Mouse (Mus musculus) B cell, adult (primary cell): Measurements from ENCODE around the gene Dctn5. TPM values are rescaled to one million over a fixed set of nuclear protein-coding genes. Genes with fewer than 3 reads are reported as not detected.

ENCODE experiments used
- total RNA-seq: library from RNA; stranded (reverse); gene quantifications from 4 replicates; pipeline ENCODE4 v1.2.4, GENCODE M21; 2023; ENCODE audit not compliant: inconsistent age

Dctn5 gene
- total RNA-seq: 71.1 to 87.4 TPM (median 78.2 TPM) in 4 replicates

DNA sequence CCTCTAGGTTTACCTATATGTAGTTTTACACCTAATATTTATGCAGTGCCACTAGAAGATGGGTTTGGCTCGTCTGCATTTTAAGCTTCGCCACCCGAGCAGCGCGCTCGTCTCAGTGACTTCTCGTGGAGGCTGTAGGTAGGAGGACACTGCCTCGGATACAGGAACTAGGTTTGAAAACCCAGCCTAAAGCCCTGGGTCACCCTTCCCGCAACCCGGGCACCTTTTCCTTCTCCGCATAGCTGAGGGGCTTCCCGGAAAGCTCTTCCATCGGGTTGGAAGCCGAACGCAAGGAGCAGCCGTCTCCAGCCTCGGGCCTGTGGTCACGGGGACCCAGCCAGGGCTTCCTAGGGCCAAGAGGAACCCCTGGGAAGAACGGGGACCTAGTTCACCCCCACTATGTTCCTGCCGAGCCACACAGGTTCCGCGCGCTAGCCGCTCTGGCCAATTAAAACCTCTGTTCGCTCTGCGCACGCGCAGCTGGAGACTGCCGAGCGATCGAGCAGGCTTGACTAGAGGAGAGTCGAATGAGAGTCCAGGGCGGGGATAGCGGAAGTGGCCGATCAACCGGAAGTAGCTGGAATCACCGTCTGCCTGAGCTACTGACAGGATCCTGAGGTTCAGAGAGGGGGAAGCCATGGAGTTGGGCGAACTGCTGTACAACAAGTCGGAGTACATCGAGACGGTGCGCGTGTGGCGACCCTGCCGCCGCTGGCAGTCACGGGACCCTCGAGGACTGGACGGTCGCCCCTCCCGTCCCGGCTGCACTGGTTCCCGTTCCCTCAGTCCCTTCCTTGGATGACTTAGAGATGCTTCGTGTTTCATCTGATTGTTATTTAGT is at the start of gene Dctn5, which contains the start of gene Palb2:
Gene Dctn5 (plus strand): TSS at position 545 of the 841 bp plus-strand sequence.
Gene Palb2 (minus strand): TSS at position 489 of the 841 bp plus-strand sequence.

DNA sequence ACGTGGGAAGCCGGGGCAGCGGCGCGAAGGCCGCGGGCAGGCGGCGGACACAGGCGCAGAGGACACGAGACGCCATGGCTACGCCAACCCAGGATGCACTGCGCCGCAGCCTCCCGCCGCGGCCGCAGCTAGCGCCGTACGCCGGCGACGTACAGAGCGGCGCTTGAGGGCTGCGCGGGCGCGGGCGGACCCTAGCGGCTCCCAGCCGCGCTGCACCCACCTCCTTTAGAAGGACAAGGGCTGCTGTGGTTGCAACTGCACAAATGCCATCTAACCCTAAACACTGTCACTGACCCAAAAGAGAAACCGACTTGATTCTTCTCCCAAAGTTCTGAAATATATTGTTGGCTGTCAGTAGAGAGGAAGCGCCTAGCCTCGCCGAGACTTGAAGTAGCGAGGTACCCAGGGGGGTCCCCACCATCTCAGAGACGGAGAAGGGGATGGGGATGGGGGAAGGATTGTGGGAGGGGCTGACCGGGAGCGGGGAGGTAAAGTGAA is 31.0 kb upstream of the Dctn5 start, which contains the start of gene Ndufab1:
Gene Ndufab1 (minus strand): TSS at position 140 of the 498 bp plus-strand sequence.

GRCm38 (mm10) chr7:122158915-122159902 is 26.4 kb downstream of the Dctn5 start, which contains the start of gene Plk1:
Gene Plk1, plus strand, starts transcription at chr7:122159439.

DNA sequence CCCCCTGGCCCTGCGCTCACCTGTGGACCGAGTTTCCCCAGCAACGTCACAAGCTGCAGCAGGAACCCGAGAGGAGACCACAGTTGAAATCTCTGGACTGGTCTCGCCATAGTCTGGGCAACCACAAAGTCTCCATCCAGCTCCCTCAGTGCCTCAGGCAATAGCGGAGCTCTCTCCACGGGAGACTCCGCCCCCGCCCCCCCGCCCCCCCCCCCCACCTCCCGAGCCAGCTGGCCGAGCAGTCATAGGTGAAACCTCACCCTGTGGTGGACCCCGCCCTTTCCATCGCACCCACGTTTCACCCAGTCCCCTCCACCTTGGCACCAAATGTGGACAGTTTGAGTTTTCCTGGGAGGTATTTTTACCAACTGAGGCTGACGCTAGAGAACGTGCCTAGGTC is 53.2 kb downstream of the Dctn5 start, which contains the start of gene Ern2:
Gene Ern2 (minus strand): TSS at position 165 of the 400 bp plus-strand sequence.

Other genes with a start within 250 kb of the Dctn5 start
- 13.3 to 15.6 TPM (median 13.9 TPM) in 4 replicates for gene Cog7, start 151.3 kb upstream of the Dctn5 start, total RNA-seq
- 316 to 339 TPM (median 335 TPM) in 4 replicates for gene Gga2, start 111.8 kb upstream of the Dctn5 start, total RNA-seq
- gene Ubfd1, start 65.9 kb upstream of the Dctn5 start, total RNA-seq: 33.3 to 51.8 TPM (median 41.8 TPM) in 4 replicates
- 15.1 to 19.3 TPM (median 17.2 TPM) in 4 replicates for gene Ears2, start 65.8 kb upstream of the Dctn5 start, total RNA-seq
- 58.9 to 75.4 TPM (median 69.5 TPM) in 4 replicates for gene Ndufab1, start 31.2 kb upstream of the Dctn5 start, total RNA-seq
- gene Palb2, start 56 bp upstream of the Dctn5 start, total RNA-seq: 5.6 to 6.9 TPM (median 6.3 TPM) in 4 replicates
- gene Plk1, start 26.4 kb downstream of the Dctn5 start, total RNA-seq: 2.5 to 5.0 TPM (median 4.5 TPM) in 4 replicates
- not detected in 4 replicates for gene Ern2, start 53.2 kb downstream of the Dctn5 start, total RNA-seq
- gene Chp2, start 86.5 kb downstream of the Dctn5 start, total RNA-seq: 0.61 to 0.75 TPM (median 0.66 TPM) in 3 of 4 replicates, not detected in the other
- gene Prkcb, start 155.7 kb downstream of the Dctn5 start, total RNA-seq: 496 to 537 TPM (median 524 TPM) in 4 replicates